Mouse (Mus musculus): ENCODE results near the gene Socs5.

DNA sequence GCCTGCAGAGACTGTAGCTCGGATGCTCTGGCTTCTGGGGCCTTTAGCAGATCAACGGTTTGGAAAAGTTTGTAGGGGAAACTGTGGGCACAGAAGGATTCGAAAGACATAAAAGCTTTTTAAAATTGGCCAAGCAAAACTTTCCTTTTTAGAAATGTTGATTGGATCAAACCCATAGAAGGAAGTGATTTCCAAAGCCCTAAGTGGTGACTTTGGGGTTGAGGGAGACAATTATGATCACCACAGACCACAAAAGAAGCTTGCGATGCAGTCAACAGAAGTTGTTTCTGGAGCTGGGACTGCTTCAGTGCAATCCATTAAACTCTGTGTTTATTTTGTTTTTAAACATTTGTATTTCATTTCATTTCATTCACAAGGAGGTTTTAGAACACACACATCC is 24.9 kb upstream of the Socs5 start:
- TF ChIP-seq MAFK (IDR thresholded peaks at IDR 0.05; ENCODE audit: insufficient read depth, low read depth, low read length) (no peak), ZNF384 (IDR thresholded peaks at IDR 0.05; ENCODE audit: low read depth, low read length) (no peak), ZC3H11A (IDR thresholded peaks at IDR 0.05; ENCODE audit: borderline replicate concordance, low read depth, low read length) (no peak)
